23 mouse cellular contexts compared by ENCODE assay signal in genomic region chr14:15142839-15143238, GRCm38 (mm10).
A peak's percentile ranks its signal among the peaks of the same experiment; 100 is the strongest.
DNase-seq lines count a peak whose midpoint lies in the region; ATAC-seq lines count a peak whose summit lies in the region.
"Had no signal": no experiment of that assay in that cellular context is flagged by ENCODE, and none has a peak within 500 bp of the region (broad histone marks: within the 10 kb centered on the region; RNA-seq: fewer than 3 reads in every experiment).

No protein-coding gene starts in this region.

- H3K36me3 ChIP-seq in forebrain, embryonic 14.5 days (ENCODE audit: control insufficient read depth, insufficient read depth, low read length) = no peaks in the 10 kb centered on the region
- H3K36me3 ChIP-seq: embryonic facial prominence, embryonic 13.5 days; heart, embryonic 10.5 days; hindbrain, embryonic 10.5 days; midbrain, embryonic 12.5 days; neural tube, embryonic 15.5 days had no signal

- H3K4me1 ChIP-seq in forebrain, embryonic 14.5 days (ENCODE audit: control insufficient read depth, insufficient read depth, low read length) = no peaks in the 10 kb centered on the region
- H3K4me1 ChIP-seq: embryonic facial prominence, embryonic 13.5 days; forebrain, embryonic 13.5 days; heart, embryonic 10.5 days; hindbrain, embryonic 10.5 days; midbrain, embryonic 12.5 days; neural tube, embryonic 15.5 days had no signal

- 100% methylated on average over 1 of the region's 1 CpGs for WGBS in forebrain, embryonic 14.5 days

- no peak overlapping the region for H3K4me2 ChIP-seq in forebrain, embryonic 14.5 days (ENCODE audit: low read length)
- H3K4me2 ChIP-seq: embryonic facial prominence, embryonic 13.5 days; forebrain, embryonic 13.5 days; midbrain, embryonic 12.5 days; neural tube, embryonic 15.5 days had no signal

- peak; percentile 84 for DNase-seq in kidney, adult 9 months
- peak; percentile 34 to 51 for DNase-seq in kidney, postnatal 25 days
- no peak for DNase-seq in right cerebral cortex, postnatal 25 days
- no peak for DNase-seq in spleen, adult 18-20 months
- no peak for DNase-seq in forebrain, embryonic 14.5 days (ENCODE audit: low spot score)
- DNase-seq: adrenal gland, adult 8-10 months; cerebellum, adult 18-20 months; cerebellum, postnatal 25 days; embryo, embryonic 11 days had no signal

- no peaks in the 10 kb centered on the region for H3K27me3 ChIP-seq in forebrain, embryonic 14.5 days (replicated peaks; ENCODE audit: control insufficient read depth, insufficient read depth, low read length)
- H3K27me3 ChIP-seq: embryonic facial prominence, embryonic 13.5 days; forebrain, embryonic 13.5 days; midbrain, embryonic 12.5 days; neural tube, embryonic 15.5 days had no signal

- H3K27ac ChIP-seq in forebrain, embryonic 14.5 days (ENCODE audit: low read depth, low read length) = no peak overlapping the region
- H3K27ac ChIP-seq: embryonic facial prominence, embryonic 13.5 days; forebrain, embryonic 13.5 days; heart, embryonic 10.5 days; hindbrain, embryonic 10.5 days; layer of hippocampus, adult 2 months; macrophage; midbrain, embryonic 12.5 days; neural tube, embryonic 15.5 days had no signal

- no peak overlapping the region for H3K9ac ChIP-seq in forebrain, embryonic 14.5 days (ENCODE audit: low read length)
- H3K9ac ChIP-seq: embryonic facial prominence, embryonic 13.5 days; forebrain, embryonic 13.5 days; midbrain, embryonic 12.5 days; neural tube, embryonic 15.5 days had no signal

- no peaks in the 10 kb centered on the region for H3K9me3 ChIP-seq in forebrain, embryonic 14.5 days (replicated peaks; ENCODE audit: control insufficient read depth, low read length)
- H3K9me3 ChIP-seq: forebrain, embryonic 13.5 days; heart, embryonic 10.5 days; hindbrain, embryonic 10.5 days; midbrain, embryonic 12.5 days; neural tube, embryonic 15.5 days had no signal

- H3K4me3 ChIP-seq in forebrain, embryonic 14.5 days (ENCODE audit: low read depth, low read length) = no peak overlapping the region
- H3K4me3 ChIP-seq: embryonic facial prominence, embryonic 13.5 days; erythroblast, embryonic 14.5 days; forebrain, embryonic 13.5 days; heart, embryonic 10.5 days; hindbrain, embryonic 10.5 days; layer of hippocampus, adult 2 months; midbrain, embryonic 12.5 days; neural tube, embryonic 15.5 days had no signal

- ATAC-seq in CD4-positive, CD25-positive, alpha-beta regulatory T cell, adult 4 months = peak; percentile 39
- ATAC-seq in granulocyte monocyte progenitor cell, adult 5-6 weeks (replicated peaks; ENCODE audit: poor library complexity, severe bottlenecking) = 0 out of 2 replicates have a peak, but pooled peaks have one; percentile 20
- no peak for ATAC-seq in forebrain, embryonic 14.5 days
- ATAC-seq: activated CD4-positive, CD25-positive, alpha-beta regulatory T cell, adult 4 months; forebrain, embryonic 13.5 days; hindbrain, embryonic 16.5 days; intestine, embryonic 16.5 days had no signal

Comparison
In these comparisons a context has a peak if more than half of its experiments do, and no peak if none do; other contexts are left out.
1. DNase-seq: peak in kidney, adult 9 months (single experiment) and kidney, postnatal 25 days (2 of 2); none in right cerebral cortex, postnatal 25 days (single experiment), spleen, adult 18-20 months (0 of 2) and forebrain, embryonic 14.5 days (single experiment).